Comparison of ENCODE assay signal across 13 mouse cellular contexts in the genomic region with DNA sequence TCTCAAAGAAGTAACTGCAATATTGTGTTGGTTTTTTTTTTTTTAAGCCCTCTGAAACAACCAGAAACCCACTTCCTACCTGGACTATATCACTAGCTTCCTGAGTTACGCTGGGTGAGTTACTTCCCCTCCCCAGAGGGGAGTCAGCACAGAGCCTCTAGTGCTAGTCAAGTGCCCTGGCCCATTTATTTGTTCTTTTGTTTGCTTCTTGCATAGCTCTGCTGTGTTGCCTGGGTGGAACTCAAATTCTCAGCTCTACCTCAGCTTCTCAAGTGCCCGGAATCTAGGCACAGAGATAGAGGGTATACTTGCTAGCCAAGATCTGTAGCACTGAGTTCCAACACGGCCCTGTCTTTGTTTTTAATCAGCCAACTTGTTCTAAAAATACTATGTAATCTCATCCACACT. TPM values are rescaled to one million over a fixed set of nuclear protein-coding genes. Genes with fewer than 3 reads are reported as not detected.
A peak's percentile ranks its signal among the peaks of the same experiment; 100 is the strongest.
DNase-seq lines count a peak whose midpoint lies in the region; ATAC-seq and TF ChIP-seq lines count a peak whose summit lies in the region.
"Had no signal": no experiment of that assay in that cellular context is flagged by ENCODE, and none has a peak within 500 bp of the region (broad histone marks: within the 10 kb centered on the region; RNA-seq: fewer than 3 reads in every experiment).

No protein-coding gene starts in this region.

- DNase-seq in midbrain, embryonic 11.5 days (ENCODE audit: low spot score, missing footprints): peak; percentile 26
- no peak for DNase-seq in midbrain, postnatal 0 days (ENCODE audit: low spot score)
- peak; percentile 27 for DNase-seq in lung, postnatal 14 days
- peak; percentile 37 for DNase-seq in thymus, postnatal 4 days
- DNase-seq in right cerebral cortex, adult 2 months (ENCODE audit: low spot score in 2 of 2): no peak
- no peak for DNase-seq in cerebellum, adult 18-20 months
- DNase-seq in left cerebral cortex, adult 9 months (ENCODE audit: low spot score in 2 of 2): no peak
- DNase-seq: cerebellum, adult 8-10 months; layer of hippocampus, adult 9-11 months had no signal

- H3K4me3 ChIP-seq in midbrain, embryonic 11.5 days (ENCODE audit: low read depth, low read length): no peak overlapping the region
- H3K4me3 ChIP-seq in midbrain, postnatal 0 days (ENCODE audit: low read depth, low read length): no peak overlapping the region
- H3K4me3 ChIP-seq in heart, embryonic 15.5 days: 0 out of 2 replicates have a peak overlapping the region, but pooled peaks have one; percentile 7
- H3K4me3 ChIP-seq: embryonic facial prominence, embryonic 12.5 days; forebrain, embryonic 15.5 days; stomach, embryonic 15.5 days had no signal

- H3K36me3 ChIP-seq in midbrain, embryonic 11.5 days (ENCODE audit: control insufficient read depth, insufficient read depth, low read length): no peaks in the 10 kb centered on the region
- H3K36me3 ChIP-seq in midbrain, postnatal 0 days (ENCODE audit: insufficient read depth, low read length): no peaks in the 10 kb centered on the region
- no peaks in the 10 kb centered on the region for H3K36me3 ChIP-seq in heart, embryonic 15.5 days
- H3K36me3 ChIP-seq: embryonic facial prominence, embryonic 12.5 days; forebrain, embryonic 15.5 days; stomach, embryonic 15.5 days had no signal

- no peak overlapping the region for H3K4me2 ChIP-seq in midbrain, embryonic 11.5 days
- no peak overlapping the region for H3K4me2 ChIP-seq in midbrain, postnatal 0 days (ENCODE audit: low read depth, low read length, poor library complexity, severe bottlenecking)
- peak overlapping the region; percentile 40 for H3K4me2 ChIP-seq in heart, embryonic 15.5 days
- H3K4me2 ChIP-seq: embryonic facial prominence, embryonic 12.5 days; forebrain, embryonic 15.5 days; stomach, embryonic 15.5 days had no signal

- H3K9me3 ChIP-seq in midbrain, embryonic 11.5 days (ENCODE audit: control insufficient read depth, low read length): no peaks in the 10 kb centered on the region
- H3K9me3 ChIP-seq in midbrain, postnatal 0 days (ENCODE audit: low read length): no peaks in the 10 kb centered on the region
- no peaks in the 10 kb centered on the region for H3K9me3 ChIP-seq in heart, embryonic 15.5 days (replicated peaks)
- H3K9me3 ChIP-seq: embryonic facial prominence, embryonic 12.5 days; forebrain, embryonic 15.5 days; stomach, embryonic 15.5 days had no signal

- no peak overlapping the region for H3K9ac ChIP-seq in midbrain, embryonic 11.5 days (ENCODE audit: low read length)
- no peak overlapping the region for H3K9ac ChIP-seq in midbrain, postnatal 0 days (replicated peaks; ENCODE audit: low read length, poor library complexity, severe bottlenecking)
- 0 out of 2 replicates have a peak overlapping the region, but pooled peaks have one; percentile 17 for H3K9ac ChIP-seq in heart, embryonic 15.5 days
- H3K9ac ChIP-seq: embryonic facial prominence, embryonic 12.5 days; forebrain, embryonic 15.5 days; stomach, embryonic 15.5 days had no signal

- TF ChIP-seq CTCF in midbrain, postnatal 0 days (IDR thresholded peaks at IDR 0.05): no peak

- no peak for ATAC-seq in midbrain, embryonic 11.5 days (ENCODE audit: low FRiP score)
- no peak for ATAC-seq in midbrain, postnatal 0 days (ENCODE audit: low FRiP score)
- ATAC-seq in heart, embryonic 15.5 days (replicated peaks; ENCODE audit: insufficient number of reproducible peaks, insufficient read depth, low FRiP score, low read depth): peak; percentile 33
- ATAC-seq: forebrain, embryonic 15.5 days had no signal

- peaks cover 8% of the 10 kb centered on the region for H3K4me1 ChIP-seq in midbrain, embryonic 11.5 days (ENCODE audit: control insufficient read depth, insufficient read depth, low read length)
- 0 out of 2 replicates have a peak, but pooled peaks cover 6% of the 10 kb centered on the region for H3K4me1 ChIP-seq in midbrain, postnatal 0 days (ENCODE audit: insufficient read depth, low read length)
- H3K4me1 ChIP-seq in heart, embryonic 15.5 days (replicated peaks): peaks cover 50% of the 10 kb centered on the region

- H3K27ac ChIP-seq in midbrain, embryonic 11.5 days (ENCODE audit: low read depth, low read length): no peak overlapping the region
- H3K27ac ChIP-seq in midbrain, postnatal 0 days (ENCODE audit: low read depth, low read length): no peak overlapping the region
- H3K27ac ChIP-seq in heart, embryonic 15.5 days: peak overlapping the region; percentile 92
- H3K27ac ChIP-seq: embryonic facial prominence, embryonic 12.5 days; forebrain, embryonic 15.5 days; stomach, embryonic 15.5 days had no signal

- 62% methylated on average over 3 of the region's 3 CpGs for WGBS in midbrain, embryonic 11.5 days
- WGBS in midbrain, postnatal 0 days: 60% methylated on average over 3 of the region's 3 CpGs
- WGBS in heart, embryonic 15.5 days: 10% methylated on average over 3 of the region's 3 CpGs

- no peaks in the 10 kb centered on the region for H3K27me3 ChIP-seq in midbrain, embryonic 11.5 days (ENCODE audit: control insufficient read depth, insufficient read depth, low read length)
- H3K27me3 ChIP-seq in midbrain, postnatal 0 days (ENCODE audit: insufficient read depth, low read length): no peaks in the 10 kb centered on the region
- H3K27me3 ChIP-seq in heart, embryonic 15.5 days: no peaks in the 10 kb centered on the region
- H3K27me3 ChIP-seq: embryonic facial prominence, embryonic 12.5 days; forebrain, embryonic 15.5 days; stomach, embryonic 15.5 days had no signal

RNA-seq across cellular contexts. Expression of a gene that starts 2.9 kb away (rescaled TPM):
- polyA plus RNA-seq in midbrain, embryonic 11.5 days (2014; fragmentation: Nextera tagmentation; extraction: Ambion mirVana): 109 and 111 TPM in 2 replicates
- 177 and 187 TPM in 2 replicates for total RNA-seq in midbrain, postnatal 0 days (2014; rRNA removed)
- polyA plus RNA-seq in midbrain, postnatal 0 days (2015; fragmentation: Nextera tagmentation; extraction: Ambion mirVana): 23.6 and 26.9 TPM in 2 replicates
- 37.2 and 45.0 TPM in 2 replicates for polyA plus RNA-seq in heart, embryonic 15.5 days (2015; fragmentation: Nextera tagmentation; extraction: Ambion mirVana)

RNA-seq across cellular contexts. Expression of a gene that starts 15.0 kb away (rescaled TPM):
- 398 and 408 TPM in 2 replicates for polyA plus RNA-seq in midbrain, embryonic 11.5 days (2014; fragmentation: Nextera tagmentation; extraction: Ambion mirVana)
- total RNA-seq in midbrain, postnatal 0 days (2014; rRNA removed): 45.3 and 60.0 TPM in 2 replicates
- 273 and 280 TPM in 2 replicates for polyA plus RNA-seq in midbrain, postnatal 0 days (2015; fragmentation: Nextera tagmentation; extraction: Ambion mirVana)
- polyA plus RNA-seq in heart, embryonic 15.5 days (2015; fragmentation: Nextera tagmentation; extraction: Ambion mirVana): 216 and 275 TPM in 2 replicates

RNA-seq across cellular contexts. Expression of a gene that starts 43.2 kb away (rescaled TPM):
- polyA plus RNA-seq in midbrain, embryonic 11.5 days (2014; fragmentation: Nextera tagmentation; extraction: Ambion mirVana): 16.5 and 17.2 TPM in 2 replicates
- total RNA-seq in midbrain, postnatal 0 days (2014; rRNA removed): 33.4 and 36.6 TPM in 2 replicates
- polyA plus RNA-seq in midbrain, postnatal 0 days (2015; fragmentation: Nextera tagmentation; extraction: Ambion mirVana): 23.8 and 27.4 TPM in 2 replicates
- 10.1 and 13.7 TPM in 2 replicates for polyA plus RNA-seq in heart, embryonic 15.5 days (2015; fragmentation: Nextera tagmentation; extraction: Ambion mirVana)

Comparison
In these comparisons a context has a peak if more than half of its experiments do, and no peak if none do; other contexts are left out.
1. DNase-seq: peak in midbrain, embryonic 11.5 days (single experiment), lung, postnatal 14 days (single experiment) and thymus, postnatal 4 days (single experiment); none in midbrain, postnatal 0 days (single experiment), right cerebral cortex, adult 2 months (0 of 2), cerebellum, adult 18-20 months (0 of 2) and left cerebral cortex, adult 9 months (0 of 2).